Mouse (Mus musculus): ENCODE measurements around the gene Afp.

- no peak for TF ChIP-seq CTCF (IDR thresholded peaks at IDR 0.05; ENCODE audit: extremely low read depth, insufficient read depth, low read length)
- no peak for TF ChIP-seq POLR2A (IDR thresholded peaks at IDR 0.05; ENCODE audit: extremely low read depth, insufficient read depth, low read length)
These were observed 11.2 kb downstream of the Afp start for GRCm38 (mm10) chr5:90501752-90502151.

Measured in cortical plate, adult 2 months (tissue).